12 mouse cellular contexts compared by ENCODE assay signal in the genomic region with DNA sequence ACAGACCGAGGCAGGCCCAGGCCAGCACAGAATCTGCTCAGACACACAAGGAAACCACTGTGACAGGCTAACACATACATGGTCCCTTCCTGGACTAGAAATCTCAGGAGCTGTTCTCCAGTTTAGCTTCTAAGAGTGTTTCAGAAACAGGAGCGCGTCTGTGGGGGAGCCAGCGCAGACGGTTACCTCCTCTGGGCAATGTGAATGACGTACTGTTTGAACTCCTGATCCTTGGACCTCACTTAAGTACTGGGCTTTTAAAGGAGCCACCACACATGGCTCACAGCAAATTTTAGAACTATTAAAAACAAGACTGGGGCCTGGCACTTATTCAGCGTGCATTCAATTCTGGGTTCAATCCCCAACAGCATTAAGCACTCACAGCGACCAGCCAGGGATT. TPM values are rescaled to one million over a fixed set of nuclear protein-coding genes. Genes with fewer than 3 reads are reported as not detected.
DNase-seq lines count a peak whose midpoint lies in the region; ATAC-seq and TF ChIP-seq lines count a peak whose summit lies in the region.
"Had no signal": no experiment of that assay in that cellular context is flagged by ENCODE, and none has a peak within 500 bp of the region (broad histone marks: within the 10 kb centered on the region; RNA-seq: fewer than 3 reads in every experiment).

No protein-coding gene starts in this region.

- H3K9me3 ChIP-seq in intestine, embryonic 15.5 days = no peaks in the 10 kb centered on the region
- no peaks in the 10 kb centered on the region for H3K9me3 ChIP-seq in intestine, postnatal 0 days (ENCODE audit: control insufficient read depth)
- H3K9me3 ChIP-seq in embryonic facial prominence, embryonic 14.5 days (ENCODE audit: control insufficient read depth, low read length) = no peaks in the 10 kb centered on the region
- no peaks in the 10 kb centered on the region for H3K9me3 ChIP-seq in limb, embryonic 15.5 days

- no peak overlapping the region for H3K4me3 ChIP-seq in intestine, embryonic 15.5 days (replicated peaks)
- H3K4me3 ChIP-seq in intestine, postnatal 0 days (ENCODE audit: low read depth, low read length) = no peak overlapping the region
- H3K4me3 ChIP-seq in embryonic facial prominence, embryonic 14.5 days (ENCODE audit: low read depth, low read length) = no peak overlapping the region
- no peak overlapping the region for H3K4me3 ChIP-seq in limb, embryonic 15.5 days

- H3K4me2 ChIP-seq in intestine, embryonic 15.5 days (replicated peaks) = peak overlapping the region; percentile 9; the same call in 1 of the 2 replicates
- H3K4me2 ChIP-seq in intestine, postnatal 0 days (replicated peaks; ENCODE audit: low read depth) = no peak overlapping the region; the same call in 1 of the 2 replicates
- H3K4me2 ChIP-seq in embryonic facial prominence, embryonic 14.5 days (ENCODE audit: low read depth, low read length) = no peak overlapping the region
- H3K4me2 ChIP-seq in limb, embryonic 15.5 days = 0 out of 2 replicates have a peak overlapping the region, but pooled peaks have one; percentile 12

- DNase-seq in embryonic facial prominence, embryonic 14.5 days (ENCODE audit: low spot score) = no peak
- peak; percentile 46 for DNase-seq in kidney, adult 11 months
- no peak for DNase-seq in adrenal gland, postnatal 36 days
- DNase-seq in frontal cortex, postnatal 14 days (ENCODE audit: low spot score in 2 of 2) = no peak
- DNase-seq: embryo, embryonic 11 days; gastrocnemius, postnatal 25 days; right cerebral cortex, postnatal 14 days had no signal

- ATAC-seq in intestine, embryonic 15.5 days = no peak
- no peak for ATAC-seq in intestine, postnatal 0 days
- ATAC-seq in embryonic facial prominence, embryonic 14.5 days (ENCODE audit: low read depth) = no peak
- no peak for ATAC-seq in limb, embryonic 15.5 days (ENCODE audit: insufficient number of reproducible peaks, low FRiP score, low TSS enrichment, low read depth)
- ATAC-seq in megakaryocyte progenitor cell, adult 5-6 weeks (replicated peaks; ENCODE audit: poor library complexity) = no peak

- TF ChIP-seq CTCF in intestine, postnatal 0 days (IDR thresholded peaks at IDR 0.05; ENCODE audit: low read depth) = no peak

- peaks cover 9% of the 10 kb centered on the region; the same call in 1 of the 2 replicates for H3K36me3 ChIP-seq in intestine, embryonic 15.5 days
- peaks cover 7% of the 10 kb centered on the region; the same call in 1 of the 2 replicates for H3K36me3 ChIP-seq in intestine, postnatal 0 days (ENCODE audit: control insufficient read depth, insufficient read depth)
- H3K36me3 ChIP-seq in embryonic facial prominence, embryonic 14.5 days (ENCODE audit: control insufficient read depth, insufficient read depth, low read length) = peaks cover 26% of the 10 kb centered on the region
- H3K36me3 ChIP-seq in limb, embryonic 15.5 days = peaks cover 22% of the 10 kb centered on the region

- H3K27ac ChIP-seq in intestine, embryonic 15.5 days = no peak overlapping the region
- H3K27ac ChIP-seq in intestine, postnatal 0 days (ENCODE audit: low read depth, low read length) = no peak overlapping the region
- H3K27ac ChIP-seq in embryonic facial prominence, embryonic 14.5 days (replicated peaks; ENCODE audit: low read depth, low read length) = peak overlapping the region; percentile 28; the same call in 1 of the 2 replicates
- peak overlapping the region; percentile 57 for H3K27ac ChIP-seq in limb, embryonic 15.5 days

- H3K9ac ChIP-seq in intestine, embryonic 15.5 days = peak overlapping the region; percentile 36; the same call in 1 of the 2 replicates
- no peak overlapping the region for H3K9ac ChIP-seq in intestine, postnatal 0 days (ENCODE audit: low read depth, low read length)
- 0 out of 2 replicates have a peak overlapping the region, but pooled peaks have one; percentile 16 for H3K9ac ChIP-seq in embryonic facial prominence, embryonic 14.5 days (ENCODE audit: low read depth, low read length)
- no peak overlapping the region for H3K9ac ChIP-seq in limb, embryonic 15.5 days

- H3K4me1 ChIP-seq in intestine, embryonic 15.5 days (replicated peaks) = peaks cover 40% of the 10 kb centered on the region
- no peaks in the 10 kb centered on the region for H3K4me1 ChIP-seq in intestine, postnatal 0 days (replicated peaks; ENCODE audit: control insufficient read depth, insufficient read depth, low read length)
- H3K4me1 ChIP-seq in embryonic facial prominence, embryonic 14.5 days (ENCODE audit: control insufficient read depth, insufficient read depth, low read length) = peaks cover 28% of the 10 kb centered on the region
- H3K4me1 ChIP-seq in limb, embryonic 15.5 days = peaks cover 64% of the 10 kb centered on the region

- WGBS in intestine, embryonic 15.5 days = 40% methylated on average over 8 of the region's 8 CpGs
- WGBS in intestine, postnatal 0 days = 35% methylated on average over 8 of the region's 8 CpGs
- 41% methylated on average over 8 of the region's 8 CpGs for WGBS in embryonic facial prominence, embryonic 14.5 days
- 28% methylated on average over 8 of the region's 8 CpGs for WGBS in limb, embryonic 15.5 days

- H3K27me3 ChIP-seq in intestine, embryonic 15.5 days (replicated peaks) = no peaks in the 10 kb centered on the region
- H3K27me3 ChIP-seq in intestine, postnatal 0 days (replicated peaks; ENCODE audit: control insufficient read depth, insufficient read depth, low read length) = no peaks in the 10 kb centered on the region
- no peaks in the 10 kb centered on the region for H3K27me3 ChIP-seq in embryonic facial prominence, embryonic 14.5 days (replicated peaks; ENCODE audit: control insufficient read depth, insufficient read depth, low read length)
- H3K27me3 ChIP-seq in limb, embryonic 15.5 days = no peaks in the 10 kb centered on the region

RNA-seq across cellular contexts. Expression of a gene that starts 3.1 kb away (rescaled TPM):
- 16.7 and 18.7 TPM in 2 replicates for polyA plus RNA-seq in intestine, embryonic 15.5 days (2015; fragmentation: Nextera tagmentation; extraction: Ambion mirVana)
- 5.5 and 5.9 TPM in 2 replicates for polyA plus RNA-seq in intestine, postnatal 0 days (2015; fragmentation: Nextera tagmentation; extraction: Ambion mirVana)
- 8.8 and 10.5 TPM in 2 replicates for polyA plus RNA-seq in embryonic facial prominence, embryonic 14.5 days (2014; fragmentation: Nextera tagmentation; extraction: Ambion mirVana)
- polyA plus RNA-seq in limb, embryonic 15.5 days (2015; fragmentation: Nextera tagmentation; extraction: Ambion mirVana) = 18.3 and 23.1 TPM in 2 replicates
- total RNA-seq in adrenal gland, postnatal 36 days (2021) = 1 to 10 TPM; 8.7 to 9.6 TPM
- total RNA-seq in megakaryocyte progenitor cell, adult 5-6 weeks (2015) = 21.2 and 23.7 TPM in 2 replicates
- total RNA-seq in megakaryocyte progenitor cell, adult 5-6 weeks (2017) = 14.1 and 14.2 TPM in 2 replicates

RNA-seq across cellular contexts. Expression of a gene that starts 8.0 kb away (rescaled TPM):
- 1.2 TPM in 2 replicates for polyA plus RNA-seq in intestine, embryonic 15.5 days (2015; fragmentation: Nextera tagmentation; extraction: Ambion mirVana)
- polyA plus RNA-seq in intestine, postnatal 0 days (2015; fragmentation: Nextera tagmentation; extraction: Ambion mirVana) = 0.29 and 0.58 TPM in 2 replicates
- 2.4 and 3.9 TPM in 2 replicates for polyA plus RNA-seq in embryonic facial prominence, embryonic 14.5 days (2014; fragmentation: Nextera tagmentation; extraction: Ambion mirVana)
- 3.7 and 4.0 TPM in 2 replicates for polyA plus RNA-seq in limb, embryonic 15.5 days (2015; fragmentation: Nextera tagmentation; extraction: Ambion mirVana)
- 1 to 10 TPM; 1.1 to 1.5 TPM for total RNA-seq in adrenal gland, postnatal 36 days (2021)
- total RNA-seq in megakaryocyte progenitor cell, adult 5-6 weeks (2015) = 1.4 and 3.9 TPM in 2 replicates
- 1.3 and 1.7 TPM in 2 replicates for total RNA-seq in megakaryocyte progenitor cell, adult 5-6 weeks (2017)

RNA-seq across cellular contexts. Expression of a gene that starts 15.1 kb away (rescaled TPM):
- 0.15 TPM in 1 of 2 replicates, not detected in the other for polyA plus RNA-seq in intestine, embryonic 15.5 days (2015; fragmentation: Nextera tagmentation; extraction: Ambion mirVana)
- polyA plus RNA-seq in intestine, postnatal 0 days (2015; fragmentation: Nextera tagmentation; extraction: Ambion mirVana) = not detected in 2 replicates
- polyA plus RNA-seq in embryonic facial prominence, embryonic 14.5 days (2014; fragmentation: Nextera tagmentation; extraction: Ambion mirVana) = not detected in 2 replicates
- polyA plus RNA-seq in limb, embryonic 15.5 days (2015; fragmentation: Nextera tagmentation; extraction: Ambion mirVana) = 0.19 and 0.37 TPM in 2 replicates
- total RNA-seq in adrenal gland, postnatal 36 days (2021) = not detected
- not detected in 2 replicates for total RNA-seq in megakaryocyte progenitor cell, adult 5-6 weeks (2015)
- total RNA-seq in megakaryocyte progenitor cell, adult 5-6 weeks (2017) = 0.27 TPM in 1 of 2 replicates, not detected in the other
- total RNA-seq: gastrocnemius, postnatal 25 days; hematopoietic stem cell, adult 5-6 weeks had no signal

RNA-seq across cellular contexts. Expression of a gene that starts 19.8 kb away (rescaled TPM):
- 0.52 and 0.57 TPM in 2 replicates for polyA plus RNA-seq in intestine, embryonic 15.5 days (2015; fragmentation: Nextera tagmentation; extraction: Ambion mirVana)
- polyA plus RNA-seq in intestine, postnatal 0 days (2015; fragmentation: Nextera tagmentation; extraction: Ambion mirVana) = 1.6 and 2.2 TPM in 2 replicates
- polyA plus RNA-seq in embryonic facial prominence, embryonic 14.5 days (2014; fragmentation: Nextera tagmentation; extraction: Ambion mirVana) = 0.63 and 0.78 TPM in 2 replicates
- 0.67 and 0.71 TPM in 2 replicates for polyA plus RNA-seq in limb, embryonic 15.5 days (2015; fragmentation: Nextera tagmentation; extraction: Ambion mirVana)
- total RNA-seq in adrenal gland, postnatal 36 days (2021) = under 1 TPM in 1 of 2 experiments, not detected in 1; 0.43 TPM
- not detected in 2 replicates for total RNA-seq in megakaryocyte progenitor cell, adult 5-6 weeks (2015)
- total RNA-seq in megakaryocyte progenitor cell, adult 5-6 weeks (2017) = not detected in 2 replicates
- total RNA-seq: gastrocnemius, postnatal 25 days; hematopoietic stem cell, adult 5-6 weeks had no signal

RNA-seq across cellular contexts. Expression of a gene that starts 36.9 kb away (rescaled TPM):
- polyA plus RNA-seq in intestine, embryonic 15.5 days (2015; fragmentation: Nextera tagmentation; extraction: Ambion mirVana) = 28.0 and 32.9 TPM in 2 replicates
- 62.5 and 66.6 TPM in 2 replicates for polyA plus RNA-seq in intestine, postnatal 0 days (2015; fragmentation: Nextera tagmentation; extraction: Ambion mirVana)
- polyA plus RNA-seq in embryonic facial prominence, embryonic 14.5 days (2014; fragmentation: Nextera tagmentation; extraction: Ambion mirVana) = 24.1 and 26.9 TPM in 2 replicates
- 30.8 and 32.3 TPM in 2 replicates for polyA plus RNA-seq in limb, embryonic 15.5 days (2015; fragmentation: Nextera tagmentation; extraction: Ambion mirVana)
- total RNA-seq in adrenal gland, postnatal 36 days (2021) = 10 to 100 TPM; 30.9 to 35.7 TPM
- 14.6 and 14.9 TPM in 2 replicates for total RNA-seq in megakaryocyte progenitor cell, adult 5-6 weeks (2015)
- 9.2 and 10.7 TPM in 2 replicates for total RNA-seq in megakaryocyte progenitor cell, adult 5-6 weeks (2017)

Comparison
In these comparisons a context has a peak if more than half of its experiments do, and no peak if none do; other contexts are left out.
1. H3K4me2 ChIP-seq: peak in intestine, embryonic 15.5 days (single experiment) and limb, embryonic 15.5 days (single experiment); none in intestine, postnatal 0 days (single experiment) and embryonic facial prominence, embryonic 14.5 days (single experiment).
2. H3K9ac ChIP-seq: peak in intestine, embryonic 15.5 days (single experiment) and embryonic facial prominence, embryonic 14.5 days (single experiment); none in intestine, postnatal 0 days (single experiment) and limb, embryonic 15.5 days (single experiment).
3. H3K27ac ChIP-seq: peak in embryonic facial prominence, embryonic 14.5 days (single experiment) and limb, embryonic 15.5 days (single experiment); none in intestine, embryonic 15.5 days (single experiment) and intestine, postnatal 0 days (single experiment).